Mouse (Mus musculus): ENCODE data around the gene Ift57. TPM values are rescaled to one million over a fixed set of nuclear protein-coding genes. Genes with fewer than 3 reads are reported as not detected.
A peak's percentile ranks its signal among the peaks of the same experiment; 100 is the strongest.

Ift57 gene
- polyA plus RNA-seq, 1 experiment, result 8.7 TPM

GRCm38 (mm10) chr16:49801399-49801798 is 102.4 kb downstream of the Ift57 start:
- Histone ChIP-seq H3K4me3 (replicated peaks) (no peak overlapping the region), H3K27me3 (replicated peaks) (no peaks in the 10 kb centered on the region), H3K4me1 (peaks cover 98% of the 10 kb centered on the region), H3K36me3 (replicated peaks; ENCODE audit: low read length) (no peaks in the 10 kb centered on the region), H3K9me3 (no peaks in the 10 kb centered on the region)
- TF ChIP-seq FLI1 (IDR thresholded peaks at IDR 0.05; ENCODE audit: low read length) (no peak), GATA1 (IDR thresholded peaks at IDR 0.05; ENCODE audit: borderline replicate concordance, low read length) (no peak)

GRCm38 (mm10) chr16:49802993-49803392 is 104.0 kb downstream of the Ift57 start:
- Histone ChIP-seq H3K4me3 (replicated peaks) (no peak overlapping the region), H3K4me1 (peaks cover 100% of the 10 kb centered on the region), H3K27me3 (replicated peaks) (no peaks in the 10 kb centered on the region), H3K9me3 (no peaks in the 10 kb centered on the region), H3K36me3 (replicated peaks; ENCODE audit: low read length) (no peaks in the 10 kb centered on the region)
- TF ChIP-seq GATA1 (IDR thresholded peaks at IDR 0.05; ENCODE audit: borderline replicate concordance, low read length), result no peak
- no peak for TF ChIP-seq FLI1 (IDR thresholded peaks at IDR 0.05; ENCODE audit: low read length)

GRCm38 (mm10) chr16:49803932-49804461 is 105.0 kb downstream of the Ift57 start:
- TF ChIP-seq FLI1 (IDR thresholded peaks at IDR 0.05; ENCODE audit: low read length) (no peak), GATA1 (IDR thresholded peaks at IDR 0.05; ENCODE audit: borderline replicate concordance, low read length) (no peak)
- H3K9me3 ChIP-seq, result no peaks in the 10 kb centered on the region
- H3K4me3 ChIP-seq (replicated peaks), result peak overlapping the region; percentile 90
- peaks cover 92% of the 10 kb centered on the region for H3K4me1 ChIP-seq
- H3K36me3 ChIP-seq (replicated peaks; ENCODE audit: low read length), result no peaks in the 10 kb centered on the region
- H3K27me3 ChIP-seq (replicated peaks), result no peaks in the 10 kb centered on the region

GRCm38 (mm10) chr16:49806920-49807319 is 107.9 kb downstream of the Ift57 start:
- no peak for TF ChIP-seq GATA1 (IDR thresholded peaks at IDR 0.05; ENCODE audit: borderline replicate concordance, low read length)
- no peak for TF ChIP-seq FLI1 (IDR thresholded peaks at IDR 0.05; ENCODE audit: low read length)
- no peaks in the 10 kb centered on the region for H3K27me3 ChIP-seq (replicated peaks)
- peaks cover 67% of the 10 kb centered on the region for H3K4me1 ChIP-seq
- no peak overlapping the region for H3K4me3 ChIP-seq (replicated peaks)
- H3K36me3 ChIP-seq (replicated peaks; ENCODE audit: low read length), result peaks cover 7% of the 10 kb centered on the region
- H3K9me3 ChIP-seq, result no peaks in the 10 kb centered on the region

GRCm38 (mm10) chr16:49807419-49807841 is 108.4 kb downstream of the Ift57 start:
- H3K4me3 ChIP-seq (replicated peaks), result peak overlapping the region; percentile 0
- H3K27me3 ChIP-seq (replicated peaks), result no peaks in the 10 kb centered on the region
- H3K36me3 ChIP-seq (replicated peaks; ENCODE audit: low read length), result peaks cover 7% of the 10 kb centered on the region
- peaks cover 62% of the 10 kb centered on the region for H3K4me1 ChIP-seq
- no peaks in the 10 kb centered on the region for H3K9me3 ChIP-seq
- TF ChIP-seq FLI1 (IDR thresholded peaks at IDR 0.05; ENCODE audit: low read length), result no peak
- no peak for TF ChIP-seq GATA1 (IDR thresholded peaks at IDR 0.05; ENCODE audit: borderline replicate concordance, low read length)

- peaks cover 57% of the 10 kb centered on the region for H3K4me1 ChIP-seq
- TF ChIP-seq GATA1 (IDR thresholded peaks at IDR 0.05; ENCODE audit: borderline replicate concordance, low read length) (no peak), FLI1 (IDR thresholded peaks at IDR 0.05; ENCODE audit: low read length) (no peak)
- no peaks in the 10 kb centered on the region for H3K9me3 ChIP-seq
- H3K4me3 ChIP-seq (replicated peaks), result no peak overlapping the region
- peaks cover 7% of the 10 kb centered on the region for H3K36me3 ChIP-seq (replicated peaks; ENCODE audit: low read length)
- H3K27me3 ChIP-seq (replicated peaks), result no peaks in the 10 kb centered on the region
Observed at GRCm38 (mm10) chr16:49807862-49808430, 108.9 kb downstream of the Ift57 start.

GRCm38 (mm10) chr16:49811897-49812296 is 112.9 kb downstream of the Ift57 start:
- Histone ChIP-seq H3K36me3 (replicated peaks; ENCODE audit: low read length) (peaks cover 9% of the 10 kb centered on the region), H3K4me1 (peaks cover 31% of the 10 kb centered on the region), H3K4me3 (replicated peaks) (no peak overlapping the region), H3K27me3 (replicated peaks) (no peaks in the 10 kb centered on the region), H3K9me3 (no peaks in the 10 kb centered on the region)
- TF ChIP-seq GATA1 (IDR thresholded peaks at IDR 0.05; ENCODE audit: borderline replicate concordance, low read length) (no peak), FLI1 (IDR thresholded peaks at IDR 0.05; ENCODE audit: low read length) (no peak)

- H3K4me1 ChIP-seq, result peaks cover 29% of the 10 kb centered on the region
- H3K4me3 ChIP-seq (replicated peaks), result no peak overlapping the region
- peaks cover 11% of the 10 kb centered on the region for H3K36me3 ChIP-seq (replicated peaks; ENCODE audit: low read length)
- TF ChIP-seq GATA1 (IDR thresholded peaks at IDR 0.05; ENCODE audit: borderline replicate concordance, low read length) (no peak), FLI1 (IDR thresholded peaks at IDR 0.05; ENCODE audit: low read length) (no peak)
- H3K27me3 ChIP-seq (replicated peaks), result no peaks in the 10 kb centered on the region
- no peaks in the 10 kb centered on the region for H3K9me3 ChIP-seq
Observed at GRCm38 (mm10) chr16:49812821-49813616, 114.0 kb downstream of the Ift57 start.

- no peaks in the 10 kb centered on the region for H3K9me3 ChIP-seq
- no peak for TF ChIP-seq FLI1 (IDR thresholded peaks at IDR 0.05; ENCODE audit: low read length)
- TF ChIP-seq GATA1 (IDR thresholded peaks at IDR 0.05; ENCODE audit: borderline replicate concordance, low read length), result no peak
- peaks cover 41% of the 10 kb centered on the region for H3K4me1 ChIP-seq
- H3K4me3 ChIP-seq (replicated peaks), result no peak overlapping the region
- H3K36me3 ChIP-seq (replicated peaks; ENCODE audit: low read length), result peaks cover 11% of the 10 kb centered on the region
- H3K27me3 ChIP-seq (replicated peaks), result no peaks in the 10 kb centered on the region
Observed at GRCm38 (mm10) chr16:49814419-49814818, 115.4 kb downstream of the Ift57 start.

Other genes starting within 250 kb of the Ift57 start
- 98.5 and 119 TPM in 2 replicates for gene Cd47, start 101.3 kb downstream of the Ift57 start, polyA plus RNA-seq (2012; ENCODE audit: insufficient read depth, low replicate concordance)